Mouse (Mus musculus): ENCODE results near the gene Pld6.

Gene Pld6

GRCm38 (mm10) chr11:59787199-59787781 is at the start of gene Pld6:
TSS of gene Pld6 (minus strand) at chr11:59787645.
- peak; percentile 83 for DNase-seq

GRCm38 (mm10) chr11:59821625-59822024 is 34.2 kb upstream of the Pld6 start:
- no peak for DNase-seq

- DNase-seq = no peak
Measured at GRCm38 (mm10) chr11:59817916-59818315, 30.5 kb upstream of the Pld6 start.

- DNase-seq = no peak
Measured at GRCm38 (mm10) chr11:59815482-59816065, 28.1 kb upstream of the Pld6 start.

GRCm38 (mm10) chr11:59814936-59815335 is 27.5 kb upstream of the Pld6 start:
- DNase-seq = no peak

- no peak for DNase-seq
Measured at GRCm38 (mm10) chr11:59814311-59814710, 26.9 kb upstream of the Pld6 start.

GRCm38 (mm10) chr11:59813276-59813675 is 25.8 kb upstream of the Pld6 start:
- DNase-seq = no peak

GRCm38 (mm10) chr11:59811211-59811610 is 23.8 kb upstream of the Pld6 start:
- no peak for DNase-seq

GRCm38 (mm10) chr11:59810480-59811158 is 23.2 kb upstream of the Pld6 start:
- DNase-seq = no peak

GRCm38 (mm10) chr11:59809670-59810474 is 22.4 kb upstream of the Pld6 start, which contains the start of gene Flcn:
TSS of gene Flcn (minus strand) at chr11:59810016.
- DNase-seq = peak; percentile 88

- DNase-seq = peak; percentile 45
Measured at GRCm38 (mm10) chr11:59809071-59809669, 21.7 kb upstream of the Pld6 start.

- DNase-seq = no peak
Measured at GRCm38 (mm10) chr11:59808170-59808960, 20.9 kb upstream of the Pld6 start.

- no peak for DNase-seq
Measured at GRCm38 (mm10) chr11:59805656-59806055, 18.2 kb upstream of the Pld6 start.

- no peak for DNase-seq
Measured at GRCm38 (mm10) chr11:59805256-59805655, 17.8 kb upstream of the Pld6 start.

- DNase-seq = no peak
Measured at GRCm38 (mm10) chr11:59804409-59805110, 17.1 kb upstream of the Pld6 start.

- no peak for DNase-seq
Measured at GRCm38 (mm10) chr11:59803516-59803915, 16.1 kb upstream of the Pld6 start.

GRCm38 (mm10) chr11:59801881-59802280 is 14.4 kb upstream of the Pld6 start:
- no peak for DNase-seq

- DNase-seq = no peak
Measured at GRCm38 (mm10) chr11:59800412-59800811, 13.0 kb upstream of the Pld6 start.

GRCm38 (mm10) chr11:59793390-59793789 is 5.9 kb upstream of the Pld6 start:
- DNase-seq = no peak

- DNase-seq = no peak
Measured at GRCm38 (mm10) chr11:59789311-59789710, 1.9 kb upstream of the Pld6 start.

- DNase-seq = no peak
Measured at GRCm38 (mm10) chr11:59786444-59787198, 824 bp downstream of the Pld6 start.
